Mouse (Mus musculus): Measurements from ENCODE around the gene Mrpl53.

Gene Mrpl53
- long read RNA-seq, experiment 1, transcript Mrpl53-201 (3 exons, 695 nt), result major isoform, 63 of 65 reads
- long read RNA-seq, experiment 1, partial matches to known transcripts, result 0 of 65 reads
- long read RNA-seq, experiment 1, other reads (novel, unspliced or antisense), result 1 of 65 reads
- long read RNA-seq, experiment 2, transcript Mrpl53-201 (3 exons, 695 nt), result major isoform, 59 of 65 reads
- long read RNA-seq, experiment 2, partial matches to known transcripts, result 0 of 65 reads
- long read RNA-seq, experiment 2, other reads (novel, unspliced or antisense), result 4 of 65 reads

DNA sequence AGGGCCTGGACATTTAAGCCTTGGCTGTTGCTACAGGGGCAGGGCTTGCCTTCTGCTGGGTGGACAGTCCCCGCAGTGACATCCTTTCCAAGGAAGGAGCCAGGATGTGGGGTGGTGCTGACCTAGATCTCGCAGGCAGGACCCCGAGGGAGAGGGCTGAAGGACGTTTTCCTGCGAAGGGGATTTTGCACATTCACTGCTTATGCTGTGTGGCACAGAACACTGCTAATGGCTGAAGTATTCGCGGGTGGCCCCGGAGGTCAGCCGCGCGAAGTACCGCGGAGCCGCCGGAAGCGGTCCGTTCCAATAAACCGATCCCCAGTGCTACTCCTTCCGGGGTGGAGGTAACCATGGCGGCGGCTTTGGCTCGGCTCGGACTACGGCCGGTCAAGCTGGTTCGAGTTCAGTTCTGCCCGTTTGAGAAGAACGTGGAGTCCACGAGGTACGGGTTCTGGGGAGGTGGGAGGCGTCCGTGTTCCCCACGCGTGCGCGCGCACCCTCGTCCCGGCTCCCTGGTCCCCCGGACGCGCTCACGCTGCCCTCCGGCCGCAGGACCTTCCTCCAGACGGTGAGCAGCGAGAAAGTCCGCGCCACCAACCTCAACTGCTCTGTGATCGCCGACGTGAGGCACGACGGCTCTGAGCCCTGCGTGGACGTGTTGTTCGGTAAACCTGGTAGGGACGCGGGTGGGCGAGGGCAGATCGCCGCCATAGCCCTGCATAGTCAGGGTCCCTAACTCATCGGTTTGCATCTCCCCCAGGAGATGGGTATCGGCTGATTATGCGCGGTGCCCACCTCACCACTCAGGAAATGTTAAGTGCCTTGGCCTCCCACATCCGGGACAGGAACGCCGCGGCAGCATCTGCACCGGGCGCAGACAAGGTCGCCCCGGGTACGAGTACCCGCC lies at the start of gene Mrpl53:
Mrpl53 (plus strand) TSS at position 279 of the 907 bp plus-strand sequence.
- intact Hi-C loops (cut with DNase I), result no loop called here

DNA sequence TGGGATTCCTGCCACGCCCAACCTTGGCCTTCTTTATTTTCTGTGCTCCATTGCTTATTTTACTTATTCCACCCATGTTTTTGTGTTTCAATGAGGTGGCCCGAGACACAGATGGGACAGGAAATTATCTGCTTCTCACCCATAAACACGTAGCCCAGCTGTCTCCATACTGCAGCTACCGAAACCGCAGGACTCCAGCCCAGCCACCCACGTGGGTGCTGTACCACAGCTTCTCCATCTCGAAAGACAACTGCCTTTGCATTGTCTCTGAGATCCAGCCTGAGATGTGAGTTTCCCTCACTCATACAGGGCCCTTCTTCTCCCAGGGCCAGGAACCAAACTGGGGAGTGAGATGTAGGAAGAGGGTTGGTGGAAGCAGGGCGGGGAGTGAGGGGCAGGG lies 42.8 kb upstream of the Mrpl53 start:
- intact Hi-C loops (cut with DNase I), result no loop called here

DNA sequence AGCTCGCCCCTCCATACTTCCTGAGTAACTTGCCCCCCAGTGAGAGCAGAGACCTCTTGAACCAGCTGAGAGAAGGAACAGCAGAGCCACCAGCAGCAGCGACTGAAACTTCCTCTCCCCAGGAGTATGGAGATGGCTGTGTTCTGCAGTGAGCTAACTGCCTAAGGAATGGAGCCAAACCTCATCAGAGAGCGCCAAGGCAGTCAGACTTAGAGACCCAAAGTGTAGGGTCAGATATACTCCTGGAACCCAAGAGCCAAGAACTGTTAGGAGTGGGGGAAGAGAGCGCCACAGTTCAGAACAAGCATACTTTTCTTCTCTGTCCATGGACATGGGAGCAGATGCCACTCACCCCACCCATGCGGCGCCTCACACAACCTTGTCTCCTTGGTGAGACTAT lies 42.4 kb upstream of the Mrpl53 start:
- intact Hi-C loops (cut with DNase I), result no loop called here

DNA sequence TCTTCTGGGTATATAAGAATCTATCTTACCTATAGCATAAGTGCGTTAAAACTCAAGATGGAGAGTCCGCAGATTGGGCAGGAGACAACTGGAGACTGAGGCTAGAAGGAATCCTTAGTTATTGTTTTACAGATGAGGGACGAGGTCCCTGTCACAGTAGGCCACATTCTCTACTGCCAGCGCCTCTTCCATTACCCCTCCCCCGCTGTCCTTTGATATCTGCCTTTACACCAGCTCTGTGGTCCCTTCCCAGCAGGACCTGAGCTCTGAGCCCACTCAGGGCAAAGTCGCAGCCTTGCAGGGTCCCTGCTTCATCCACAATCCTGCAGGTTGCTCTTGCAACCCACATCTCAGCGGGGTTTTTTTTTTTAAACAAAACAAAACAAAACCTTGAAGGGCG lies 40.6 kb upstream of the Mrpl53 start:
- intact Hi-C loops (cut with DNase I), result no loop called here

DNA sequence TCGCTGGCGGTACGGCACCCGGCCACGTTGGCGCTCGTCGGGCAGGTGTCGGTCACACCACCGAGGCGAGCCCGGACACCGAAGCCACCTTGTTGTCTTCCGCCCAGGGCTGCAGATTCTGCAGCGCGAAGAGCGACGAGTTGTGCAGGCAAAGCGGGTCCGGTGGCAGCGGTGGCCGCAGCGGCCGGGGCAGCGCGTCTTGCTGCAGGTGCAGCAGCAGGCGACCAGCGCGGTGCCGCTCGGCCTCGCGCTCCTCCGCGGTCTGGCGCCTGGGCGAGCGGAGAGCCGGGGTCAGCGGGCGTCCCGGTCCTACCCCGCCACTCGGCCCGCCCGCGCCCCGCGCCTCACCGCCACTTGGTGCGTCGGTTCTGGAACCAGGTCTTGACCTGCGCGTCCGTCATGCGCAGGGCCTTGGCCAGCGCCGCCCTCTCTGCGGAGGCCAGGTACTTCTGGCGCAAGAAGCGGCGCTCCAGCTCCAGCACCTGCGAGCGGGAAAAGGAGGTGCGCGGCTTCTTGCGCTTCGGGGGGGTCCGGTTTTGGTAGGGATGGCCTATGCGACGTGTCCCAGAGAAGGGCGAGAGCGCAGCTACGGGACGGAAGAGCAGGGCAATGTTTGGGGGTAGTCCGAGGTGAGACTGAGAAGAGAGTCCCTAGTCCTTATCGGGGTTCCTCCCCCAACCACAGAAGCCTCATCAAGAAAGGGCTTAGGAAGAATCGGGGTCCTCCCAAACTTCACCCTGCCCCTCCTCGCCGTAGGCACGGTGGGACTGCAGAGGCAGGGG lies 39.9 kb upstream of the Mrpl53 start:
- intact Hi-C loops (cut with DNase I), result no loop called here

DNA sequence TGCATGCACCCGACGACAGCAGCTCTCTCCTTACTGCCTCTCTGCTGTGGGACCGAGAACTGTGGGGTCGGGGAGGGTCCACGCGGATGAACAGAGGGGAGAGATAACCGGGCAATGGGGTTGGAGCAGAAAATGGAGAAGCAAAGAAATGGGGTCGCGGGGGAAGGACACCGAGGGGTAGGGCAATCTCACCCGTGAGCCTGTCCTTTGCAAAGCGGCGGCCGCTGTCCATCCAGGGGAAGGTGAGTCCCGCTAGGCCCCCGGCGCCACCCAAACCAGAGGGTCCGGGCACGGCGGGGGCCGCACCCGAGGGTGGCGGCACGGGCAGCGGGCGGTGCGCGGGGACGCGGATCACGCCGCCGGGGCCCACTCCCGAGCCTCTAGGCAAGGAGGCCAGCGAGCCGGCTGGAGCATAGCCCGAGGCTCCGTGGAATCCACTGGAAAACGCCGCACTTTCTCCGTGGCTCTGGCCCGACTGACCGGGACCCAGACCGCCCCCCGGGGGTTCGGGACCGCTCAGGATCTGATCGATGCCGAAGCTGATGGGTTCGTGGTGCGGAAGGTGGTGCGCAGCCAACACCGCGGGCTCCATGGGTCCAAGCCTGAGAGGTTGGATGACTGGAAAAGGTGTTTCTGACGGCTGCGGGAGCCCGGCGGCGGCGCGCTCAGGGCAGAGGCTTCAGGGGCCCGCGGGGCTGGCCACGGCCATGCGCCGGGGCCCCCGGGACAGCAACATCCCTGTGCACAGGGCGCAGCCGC lies 39.2 kb upstream of the Mrpl53 start:
- intact Hi-C loops (cut with DNase I), result no loop called here

DNA sequence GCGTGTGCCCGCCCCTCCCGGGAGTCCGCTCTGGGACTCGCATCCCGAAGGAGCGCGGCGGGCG lies 38.8 kb upstream of the Mrpl53 start, which contains the start of gene Tlx2:
Tlx2 (minus strand) TSS at position 47 of the 64 bp plus-strand sequence.
- intact Hi-C loops (cut with DNase I), result no loop called here

DNA sequence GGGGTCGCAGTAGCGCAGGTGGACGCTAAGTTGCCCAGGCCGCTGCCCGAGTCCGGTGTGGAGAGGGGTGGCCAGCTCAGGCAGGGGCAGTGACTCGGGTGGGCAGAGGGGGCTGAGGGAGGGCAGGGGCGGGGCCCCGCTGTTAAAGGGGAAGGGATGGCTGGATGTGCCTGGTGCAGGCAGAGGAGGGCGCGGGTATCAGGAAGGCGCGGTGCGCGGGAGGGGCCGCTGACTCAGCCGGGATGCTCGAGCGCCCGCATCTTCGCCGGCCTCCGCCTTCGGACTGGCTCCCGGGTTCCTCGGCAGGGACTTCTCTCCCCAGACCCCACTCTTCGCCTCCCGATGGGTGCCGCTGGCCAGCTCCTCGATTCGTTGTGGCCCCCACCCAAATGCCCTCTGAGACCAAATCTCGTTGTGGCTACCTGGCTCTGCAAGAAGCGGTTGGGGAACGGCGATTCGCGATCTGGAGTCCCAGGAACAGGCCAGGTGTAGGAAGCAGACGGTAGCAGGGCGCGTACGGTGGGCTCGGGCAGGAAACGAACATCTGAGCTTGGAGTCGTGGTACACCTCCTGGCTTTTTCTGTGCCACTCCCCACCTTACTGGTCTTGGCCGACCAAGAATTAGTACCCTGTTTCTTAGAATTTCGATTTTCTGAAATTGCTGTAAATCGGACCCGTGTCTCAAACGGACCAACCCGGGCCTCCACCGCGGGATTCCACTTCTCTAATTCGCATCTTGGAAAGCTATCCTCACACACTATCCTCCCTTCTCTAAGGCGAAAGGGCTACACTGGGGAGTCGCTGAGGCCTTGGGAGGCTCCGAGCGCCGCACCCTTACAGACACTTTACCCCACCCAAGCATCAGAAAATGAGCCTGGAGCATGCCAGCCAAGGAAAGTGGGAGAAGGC lies 38.3 kb upstream of the Mrpl53 start:
- intact Hi-C loops (cut with DNase I), result no loop called here

DNA sequence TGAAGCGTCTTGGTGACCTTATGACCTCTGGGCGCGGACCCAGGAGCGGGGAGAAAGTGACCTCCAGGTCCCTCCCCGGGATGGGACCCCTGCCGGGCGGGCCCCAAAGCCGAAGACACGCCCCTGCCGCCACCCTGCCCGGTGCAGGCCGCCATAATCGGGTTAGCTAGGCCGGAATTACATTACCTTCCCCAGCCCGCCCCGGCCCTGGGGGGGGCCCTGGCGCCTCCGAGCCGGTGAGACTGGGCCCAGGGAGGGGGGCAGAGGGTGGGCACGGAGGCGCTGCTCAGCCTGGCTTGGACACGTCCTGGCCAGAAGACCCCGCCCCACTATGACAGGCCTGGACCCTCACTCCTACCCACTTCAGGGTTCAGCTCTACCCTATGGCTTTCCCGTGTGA lies 37.6 kb upstream of the Mrpl53 start:
- intact Hi-C loops (cut with DNase I), result no loop called here

DNA sequence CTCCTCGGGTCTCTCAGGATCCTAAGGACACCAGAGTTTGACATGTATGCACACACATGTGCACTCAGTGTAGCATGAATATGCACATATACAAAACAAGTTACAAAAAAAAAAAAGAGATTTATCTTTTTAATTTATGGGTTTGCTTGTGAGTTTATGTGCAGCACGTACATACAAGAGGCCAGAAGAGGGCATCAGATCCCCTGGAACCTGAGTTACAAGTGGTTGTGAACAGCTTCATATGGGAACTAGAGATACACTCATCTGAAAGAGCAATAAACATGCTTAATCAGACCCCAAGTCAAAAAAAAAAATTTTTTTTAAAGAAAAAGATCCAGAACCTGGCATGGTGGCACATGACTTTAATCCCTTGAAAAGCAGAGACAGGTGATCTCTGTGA lies 33.9 kb upstream of the Mrpl53 start:
- intact Hi-C loops (cut with DNase I), result loop anchor here (5.0 kb wide), 2 partner anchors 37 to 78 kb away; no protein-coding TSS in a partner anchor

DNA sequence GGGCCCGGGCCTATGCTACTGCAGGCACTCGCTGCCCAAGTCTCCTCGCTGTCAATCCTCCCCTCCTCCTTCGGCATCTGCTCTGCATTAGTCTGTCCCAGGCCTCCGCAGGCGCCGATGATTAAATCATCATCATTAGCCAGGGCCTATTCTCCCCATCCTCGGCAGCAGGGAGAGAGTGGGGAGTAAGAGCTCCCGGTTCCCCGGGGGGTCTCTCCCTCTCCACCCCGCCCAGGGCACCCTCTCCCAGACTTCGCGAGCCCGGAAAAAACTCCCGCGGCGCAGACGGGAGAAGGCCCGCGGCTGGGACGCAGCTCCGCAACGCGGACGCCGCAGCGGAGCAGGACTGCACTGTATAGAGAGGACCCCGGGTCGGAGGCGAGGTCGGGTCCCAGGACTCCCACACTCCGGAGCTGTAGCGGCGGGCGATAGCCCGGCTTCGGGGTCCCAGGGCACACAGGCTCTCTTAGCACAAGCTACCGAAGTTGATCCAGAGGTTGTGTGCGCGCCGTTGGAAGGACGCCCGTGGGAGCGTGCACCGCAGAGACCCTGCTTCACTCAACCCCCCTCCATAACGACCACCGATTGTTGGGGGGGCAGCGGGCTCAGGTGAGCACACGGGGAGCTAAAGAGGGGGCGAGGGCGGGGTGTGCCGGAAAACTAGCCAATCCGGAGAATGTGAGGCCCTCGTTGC lies 31.1 kb upstream of the Mrpl53 start, which contains the start of gene Pcgf1:
Pcgf1 (plus strand) TSS at position 240 of the 694 bp plus-strand sequence.
- intact Hi-C loops (cut with DNase I), result loop anchor here (5.0 kb wide), 2 partner anchors 35 to 80 kb away; no protein-coding TSS in a partner anchor

DNA sequence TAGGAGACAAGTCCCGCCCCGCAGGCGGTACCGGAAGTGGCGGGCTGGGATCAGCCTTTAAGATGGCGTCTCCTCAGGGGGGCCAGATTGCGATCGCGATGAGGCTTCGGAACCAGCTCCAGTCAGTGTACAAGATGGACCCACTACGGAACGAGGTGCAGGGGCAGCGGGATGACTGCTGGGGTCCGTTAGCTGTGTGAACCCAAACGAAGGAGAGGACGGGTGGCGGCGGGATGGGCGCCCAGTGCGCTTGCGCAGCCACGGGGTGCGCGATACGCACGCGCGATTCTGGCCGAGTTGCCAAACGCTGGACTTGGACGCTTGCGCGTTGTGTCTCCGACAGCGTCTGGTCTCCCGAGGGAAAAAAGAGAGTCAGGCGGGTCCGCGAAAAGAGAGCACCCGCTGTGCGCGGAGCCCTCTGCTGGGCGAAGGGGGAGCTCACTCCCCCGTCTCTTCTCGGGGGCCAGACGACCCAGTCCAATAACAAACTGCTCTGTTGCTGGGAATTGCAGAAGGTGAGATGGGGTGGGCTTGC lies 30.4 kb upstream of the Mrpl53 start:
- intact Hi-C loops (cut with DNase I), result loop anchor here (5.0 kb wide), 2 partner anchors 34 to 81 kb away; no protein-coding TSS in a partner anchor

DNA sequence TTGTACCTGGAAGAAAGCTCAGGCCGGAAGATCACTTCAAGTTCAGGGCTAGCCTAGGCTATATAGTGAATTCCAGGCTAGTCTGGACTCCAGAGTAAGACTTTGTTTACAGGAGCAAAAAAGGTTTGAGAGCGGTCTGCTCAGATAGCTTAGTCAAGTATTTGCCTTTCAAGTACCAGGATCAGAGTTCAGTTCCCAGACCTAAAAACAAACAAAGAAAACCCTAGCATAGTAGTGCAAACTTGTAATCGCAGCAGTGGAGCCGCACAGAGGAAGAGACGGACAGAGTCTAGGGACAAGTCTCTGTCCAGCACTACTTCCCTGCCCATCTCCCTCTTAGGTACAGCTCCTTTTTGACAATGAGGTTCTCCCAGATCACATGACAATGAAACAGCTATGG lies 28.6 kb upstream of the Mrpl53 start:
- intact Hi-C loops (cut with DNase I), result no loop called here

DNA sequence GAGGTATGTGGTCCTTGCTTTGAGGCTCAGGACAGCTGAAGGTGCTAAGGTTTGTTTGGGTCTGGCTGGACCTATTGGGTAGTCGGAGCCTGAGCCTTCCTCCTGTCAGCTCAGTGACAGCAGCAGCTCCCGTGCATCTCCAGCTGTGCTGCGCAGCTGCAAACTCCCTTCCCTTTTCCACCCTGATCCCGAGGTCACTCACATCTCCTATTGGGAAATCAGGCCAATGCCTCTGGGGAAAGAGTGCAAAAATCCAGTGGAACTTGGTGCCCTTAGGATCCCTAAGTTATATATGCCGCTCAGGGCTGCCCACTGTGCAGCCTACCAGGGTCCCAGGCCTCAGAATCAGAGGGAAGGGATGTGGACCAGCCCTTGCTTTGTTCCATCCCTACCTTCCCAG lies 25.3 kb upstream of the Mrpl53 start:
- intact Hi-C loops (cut with DNase I), result no loop called here

DNA sequence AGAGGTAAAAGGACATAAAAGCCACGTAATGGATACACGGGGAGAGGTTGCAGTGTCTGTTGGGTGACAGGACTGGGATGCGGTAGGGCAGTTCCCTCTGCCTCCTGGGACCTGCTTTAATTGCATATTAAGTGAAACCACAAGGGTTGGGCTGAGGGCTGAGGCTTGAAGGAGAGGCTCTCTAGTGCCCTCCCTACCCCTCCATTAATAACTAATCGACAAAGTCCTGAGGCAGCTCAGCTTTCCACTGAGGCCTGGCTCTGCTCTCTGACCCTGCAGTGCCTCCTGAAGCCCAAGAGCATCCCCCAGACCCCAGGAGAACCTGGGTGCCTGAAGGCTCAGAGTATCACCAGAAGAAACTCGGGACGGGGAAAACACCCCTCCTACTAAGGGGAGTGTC lies 24.4 kb upstream of the Mrpl53 start:
- intact Hi-C loops (cut with DNase I), result no loop called here

DNA sequence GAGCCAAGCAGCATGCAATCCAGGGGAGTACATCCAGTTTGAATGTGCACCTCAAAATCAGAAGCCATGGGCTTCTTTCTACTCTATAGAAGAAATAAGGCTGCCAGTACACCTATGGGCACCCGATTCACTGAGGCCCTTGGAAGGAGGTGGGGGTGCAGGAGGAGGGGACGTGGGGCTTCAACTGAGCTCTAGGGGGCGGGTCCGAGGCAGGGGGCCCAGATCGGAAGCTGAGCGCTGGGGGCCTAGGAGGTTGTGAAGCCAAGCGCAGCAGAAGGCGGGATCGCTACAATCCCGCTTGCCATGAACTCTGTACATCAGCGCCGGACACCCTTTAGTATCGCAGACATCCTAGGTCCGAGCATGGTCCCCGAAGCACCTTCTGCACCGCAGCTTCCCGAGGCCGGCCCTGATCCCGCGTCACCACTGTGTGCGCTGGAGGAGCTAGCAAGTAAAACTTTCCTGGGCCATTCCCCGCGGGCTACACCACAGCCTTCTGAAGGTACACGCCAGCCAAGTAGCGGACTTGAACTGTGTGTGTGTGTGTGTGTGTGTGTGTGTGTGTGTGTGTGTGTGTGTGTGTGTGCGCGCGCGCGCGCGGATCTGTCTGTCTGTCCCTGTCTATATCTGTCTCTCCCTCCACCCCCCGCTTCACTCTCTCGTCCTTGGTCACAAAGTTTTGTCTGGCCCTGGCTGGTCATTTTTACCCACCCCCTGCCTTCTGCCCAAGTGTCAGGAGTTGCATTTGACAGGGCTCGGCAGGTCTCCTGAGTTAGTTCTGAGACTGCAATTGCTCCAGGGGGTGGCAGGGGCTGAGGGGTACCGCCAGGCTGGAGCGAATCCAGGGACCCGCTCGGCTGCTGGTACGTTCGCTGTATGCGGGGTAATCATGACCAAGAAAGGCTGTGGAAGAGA lies 22.5 kb upstream of the Mrpl53 start, which contains the start of gene Lbx2:
Lbx2 (plus strand) TSS at position 247 of the 915 bp plus-strand sequence.
- intact Hi-C loops (cut with DNase I), result no loop called here

DNA sequence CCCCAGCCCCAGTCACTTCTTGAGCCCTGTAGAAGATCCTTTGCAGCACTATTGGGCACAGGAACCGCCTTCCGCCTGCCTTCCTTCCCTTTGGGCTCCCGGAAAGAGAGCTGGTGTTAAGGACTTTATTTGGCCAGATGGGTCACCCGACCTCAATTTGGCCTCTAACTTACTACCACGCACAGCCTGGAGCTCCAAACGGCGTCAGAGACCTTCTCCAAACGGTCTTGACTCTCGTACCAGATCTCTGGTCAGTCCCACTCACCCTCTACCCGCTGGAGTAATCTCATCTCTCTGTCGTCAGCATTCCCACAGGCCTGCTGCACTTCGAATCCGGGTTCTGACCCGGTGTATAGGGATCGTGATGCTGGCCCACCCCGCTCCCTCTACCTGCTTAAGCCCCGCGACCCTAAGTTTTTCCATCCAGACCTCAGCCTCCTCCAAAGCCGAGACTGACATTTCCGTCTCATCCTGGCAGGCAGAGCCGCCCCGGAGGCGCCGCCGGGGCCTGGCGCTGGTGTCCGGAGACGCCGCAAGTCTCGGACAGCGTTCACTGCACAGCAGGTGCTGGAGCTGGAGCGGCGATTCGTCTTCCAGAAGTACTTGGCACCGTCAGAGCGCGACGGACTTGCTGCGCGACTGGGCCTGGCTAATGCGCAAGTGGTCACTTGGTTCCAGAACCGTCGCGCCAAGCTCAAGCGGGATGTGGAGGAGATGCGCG lies 21.5 kb upstream of the Mrpl53 start:
- intact Hi-C loops (cut with DNase I), result no loop called here

DNA sequence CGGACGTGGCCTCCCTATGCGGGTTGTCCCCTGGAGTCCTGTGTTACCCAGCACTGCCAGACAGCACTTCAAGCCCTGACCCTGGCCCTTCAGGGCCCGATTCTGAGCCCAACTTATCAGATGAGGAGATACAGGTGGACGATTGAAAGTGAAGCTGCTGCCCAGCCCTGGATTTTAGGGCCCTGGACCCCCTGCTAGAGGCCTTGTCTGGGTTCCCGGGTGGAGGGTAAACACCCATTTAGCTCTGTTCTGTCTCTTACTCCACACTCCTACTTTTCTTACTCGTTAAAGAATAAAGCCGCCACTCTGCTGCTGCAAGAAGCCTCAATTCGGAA lies 20.9 kb upstream of the Mrpl53 start:
- intact Hi-C loops (cut with DNase I), result no loop called here

Data from adrenal gland (tissue).